Mouse (Mus musculus): ENCODE measurements at regions not wholly inside any gene's neighbourhood (a gene's known extent, or its start where the extent isn't known, plus 50 kb on each side); places are given as distances from the start of the nearest gene placed in this dataset.
A peak's percentile ranks its signal among the peaks of the same experiment; 100 is the strongest.

DNA sequence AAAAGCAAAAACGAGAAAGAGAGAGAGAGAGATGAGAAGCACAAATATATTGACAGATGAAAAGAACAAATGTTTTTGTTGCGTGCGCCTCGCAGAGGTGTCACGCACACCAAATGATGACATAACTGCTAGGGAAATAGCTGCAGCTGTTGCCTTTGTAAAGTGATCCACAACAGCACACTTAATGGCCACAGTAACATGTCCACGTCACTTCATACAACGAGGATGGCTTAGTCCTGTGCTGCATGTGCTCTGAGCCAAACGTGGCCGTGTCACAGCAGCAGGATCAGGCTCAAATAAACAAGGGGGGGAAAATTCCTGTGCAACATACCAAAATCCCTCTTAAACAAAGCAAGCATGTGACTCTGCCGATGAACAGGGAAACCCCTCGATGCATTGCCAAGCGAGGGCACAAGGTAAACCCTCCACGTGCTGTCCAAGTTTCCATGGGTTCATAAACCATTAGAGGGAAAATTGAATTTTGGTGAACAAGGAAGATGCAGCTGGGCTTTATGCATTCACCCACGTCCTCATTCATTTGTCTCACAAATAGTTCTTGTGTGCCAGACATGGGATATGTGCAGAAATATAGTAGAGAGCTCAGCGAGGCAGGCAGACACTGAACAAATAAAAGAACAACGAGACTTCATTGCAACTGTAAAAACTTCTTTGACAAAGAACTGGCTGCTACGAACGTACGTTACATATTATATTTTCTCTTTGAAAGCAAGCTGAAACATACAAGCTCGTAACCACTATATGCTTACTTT, 223.0 kb upstream of the Pard3b start:
- DNase-seq (ENCODE audit: extremely low spot score): no peak

DNA sequence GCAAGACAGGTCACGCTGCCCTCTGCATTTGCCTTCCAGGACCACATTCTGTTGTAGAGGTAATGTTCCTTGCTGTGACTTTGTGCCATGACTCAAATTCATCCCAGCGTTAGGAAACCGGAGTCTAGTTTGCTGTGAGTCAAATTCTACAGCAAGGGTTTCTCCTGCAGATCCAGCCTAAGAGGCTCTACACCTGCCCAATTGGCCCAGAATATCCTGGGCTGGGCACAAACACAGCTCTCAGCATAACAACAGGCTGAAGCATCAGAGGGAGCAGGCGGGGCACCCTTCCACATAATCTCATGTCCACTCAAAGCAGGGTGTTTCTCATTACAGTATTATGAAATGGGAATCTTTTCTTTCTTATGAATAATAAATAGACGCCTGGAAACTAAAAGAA, 220.2 kb upstream of the Pard3b start:
- DNase-seq (ENCODE audit: extremely low spot score): no peak

DNA sequence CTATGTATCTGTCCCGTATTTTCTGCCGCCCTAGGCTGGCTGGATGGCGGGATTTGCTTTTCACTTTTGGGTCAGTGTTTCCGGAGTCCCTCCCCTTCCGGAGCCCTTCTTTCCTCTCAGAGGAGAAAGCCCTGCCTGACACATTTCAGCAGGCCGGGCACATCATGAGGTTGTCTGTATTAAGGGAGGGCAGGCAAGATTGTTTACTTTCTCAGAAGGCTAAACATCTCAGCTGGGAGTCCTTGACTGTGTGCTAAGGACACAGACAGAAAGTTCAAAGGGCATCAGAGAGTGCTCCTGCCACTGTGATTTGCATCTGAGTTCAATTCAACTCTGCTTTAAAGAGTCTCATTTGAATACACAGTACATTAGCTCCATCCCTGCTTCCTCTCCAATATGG, 218.8 kb upstream of the Pard3b start:
- DNase-seq (ENCODE audit: extremely low spot score): peak; percentile 23

DNA sequence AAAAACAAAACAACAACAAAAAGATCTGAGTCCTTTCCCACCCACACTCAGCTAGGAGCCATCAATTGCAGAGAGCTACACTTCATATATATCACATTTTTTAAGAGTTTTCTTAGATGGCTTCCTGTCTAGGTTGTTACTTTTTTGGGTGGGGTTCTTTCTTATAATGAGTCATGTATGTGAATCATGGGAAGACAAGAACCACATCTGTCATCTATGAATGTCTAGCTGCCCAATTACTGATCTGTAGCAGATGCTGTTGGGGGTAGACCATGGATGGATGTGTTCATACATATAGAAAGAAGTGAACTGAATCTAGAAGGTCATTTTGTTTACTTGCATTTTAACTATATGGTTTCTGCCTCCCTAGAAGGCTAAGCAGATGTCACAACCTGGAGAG, 215.4 kb upstream of the Pard3b start:
- DNase-seq (ENCODE audit: extremely low spot score): no peak

DNA sequence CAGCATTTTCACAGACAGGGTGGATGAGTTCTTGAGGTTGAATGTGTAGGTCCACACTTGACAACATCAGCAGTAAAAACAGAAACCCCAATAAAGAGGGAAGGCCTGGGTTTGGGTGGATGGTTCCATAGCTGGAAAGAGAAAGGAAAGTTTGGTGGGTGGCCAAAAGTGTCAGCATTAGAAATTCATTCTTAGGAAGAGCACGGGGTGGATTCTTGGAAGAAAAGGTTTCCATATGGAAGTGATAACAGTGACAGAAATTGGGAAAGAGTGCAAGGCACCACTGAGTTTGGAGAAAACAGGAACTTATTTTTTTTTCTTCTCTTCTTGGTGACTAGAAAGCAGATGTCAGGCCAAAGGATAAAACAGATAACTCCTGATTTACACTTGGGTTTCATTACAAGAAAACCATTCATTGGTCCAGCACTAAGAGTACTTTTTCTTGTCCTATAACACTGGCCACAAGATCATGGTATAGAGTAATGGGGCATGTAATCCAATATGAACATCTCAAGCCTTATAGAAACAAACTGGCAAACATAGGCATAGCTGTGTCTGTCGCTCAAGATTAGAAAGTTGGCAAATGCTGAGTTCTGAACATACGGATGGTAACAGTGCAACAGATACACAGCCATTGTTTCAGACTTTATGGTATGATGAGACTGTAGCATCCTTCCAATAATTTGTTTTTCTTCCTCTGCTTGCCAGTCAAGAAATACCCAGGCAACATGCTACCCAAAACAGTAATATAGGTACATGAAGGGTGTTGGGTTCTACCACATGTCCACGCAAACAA, 209.7 kb upstream of the Pard3b start:
- no peak for DNase-seq (ENCODE audit: extremely low spot score)

DNA sequence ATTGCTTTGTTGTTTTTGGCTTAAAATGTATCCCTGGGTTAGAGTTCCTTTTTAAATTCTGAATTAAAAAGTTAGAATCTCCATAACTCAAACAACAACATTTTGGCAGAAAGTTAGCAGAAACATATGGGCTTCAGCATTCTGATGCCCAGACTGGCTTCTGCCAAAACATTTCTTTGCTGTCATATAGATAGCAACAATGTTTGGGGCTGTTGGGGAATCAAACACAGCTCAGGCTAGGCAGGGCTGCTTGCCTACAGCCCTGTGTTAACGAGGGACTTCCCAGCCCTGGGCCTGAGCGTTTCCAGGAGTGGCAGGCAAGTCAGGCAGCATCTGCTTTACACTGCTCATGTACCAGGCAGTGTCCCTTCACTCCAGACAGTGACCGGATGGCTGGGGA, 201.0 kb upstream of the Pard3b start:
- DNase-seq (ENCODE audit: extremely low spot score): no peak

DNA sequence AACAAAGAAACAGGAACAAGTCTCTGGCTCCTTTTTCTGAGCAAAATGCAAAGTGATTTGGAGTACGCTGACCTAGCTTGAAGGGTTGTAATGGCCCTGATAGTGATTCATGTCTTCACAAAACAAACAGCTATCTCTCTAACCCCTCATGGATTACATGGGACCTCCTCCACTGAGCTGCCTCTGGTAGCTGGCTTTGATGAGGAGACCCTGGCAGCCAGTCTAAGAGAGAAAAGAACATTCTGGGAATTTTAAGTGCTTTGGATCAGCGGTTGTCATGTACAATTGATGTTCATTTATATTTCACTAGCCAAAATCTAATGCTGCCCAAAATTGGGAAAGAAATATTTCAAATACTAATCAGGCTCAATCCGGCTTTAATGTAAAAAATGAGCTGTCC, 177.2 kb upstream of the Pard3b start:
- DNase-seq (ENCODE audit: extremely low spot score): no peak

DNA sequence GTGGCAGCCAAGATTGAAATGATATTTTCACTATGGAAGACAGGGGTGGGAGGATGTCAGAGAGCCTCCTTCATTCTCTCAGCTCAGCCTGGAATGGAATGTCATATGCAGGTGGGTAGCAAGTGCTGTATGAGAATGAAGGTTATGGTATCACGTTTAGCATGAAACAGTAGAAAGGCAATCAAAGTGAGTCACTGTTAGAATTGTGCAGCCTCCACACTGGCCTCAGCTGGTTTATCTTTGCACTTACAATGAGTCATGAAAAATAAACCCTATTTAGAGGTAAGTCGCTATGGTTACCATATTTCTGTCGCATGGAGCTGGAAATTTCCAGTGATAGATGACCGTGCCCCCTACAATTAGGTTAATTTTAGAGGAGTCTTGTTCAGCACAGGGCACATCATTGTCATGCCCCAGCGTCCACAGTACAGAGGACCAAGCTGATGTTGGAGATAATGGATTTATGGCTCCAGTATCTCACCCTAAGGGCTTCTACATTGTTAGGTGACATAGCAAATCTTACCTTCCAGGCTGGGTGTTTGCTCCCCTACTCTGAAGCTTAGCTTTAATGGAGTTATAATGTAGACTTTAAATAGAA, 167.9 kb upstream of the Pard3b start:
- no peak for DNase-seq (ENCODE audit: extremely low spot score)

DNA sequence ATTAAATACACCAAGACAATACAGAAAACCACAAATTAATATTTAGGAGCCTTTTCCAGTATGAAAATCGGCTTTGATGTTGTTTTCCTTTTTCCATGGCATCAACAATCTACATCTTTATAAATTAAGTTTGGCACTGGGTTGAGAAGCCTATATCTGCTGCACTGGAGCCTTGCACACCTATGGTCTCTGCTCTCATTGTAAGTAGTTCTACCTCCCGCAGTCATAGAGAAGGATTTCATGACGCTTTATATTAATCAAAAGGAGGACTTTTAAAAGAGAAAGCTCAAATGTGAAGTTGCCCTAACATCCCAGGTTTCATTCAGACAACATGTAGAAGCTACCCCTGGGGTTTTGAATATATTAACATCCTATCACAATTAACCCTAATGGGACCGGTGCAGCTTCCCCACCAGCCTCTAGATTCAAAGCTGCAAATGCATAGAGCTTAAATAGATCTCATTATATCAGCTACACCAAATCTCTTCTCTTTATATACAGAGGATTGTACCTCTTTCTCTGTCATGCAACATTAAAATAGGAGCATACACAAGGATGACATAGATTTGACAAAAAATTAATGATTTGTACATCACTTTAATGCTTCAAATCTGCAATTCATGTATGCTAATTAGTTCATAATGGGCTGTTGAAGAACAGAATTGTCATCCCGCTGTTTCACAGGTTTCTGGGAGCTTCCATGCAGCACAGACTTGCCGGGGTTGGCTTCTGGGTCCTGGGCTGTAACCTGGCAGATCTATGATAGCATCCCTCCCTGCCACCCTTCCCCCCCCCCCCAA, 166.6 kb upstream of the Pard3b start:
- no peak for DNase-seq (ENCODE audit: extremely low spot score)

DNA sequence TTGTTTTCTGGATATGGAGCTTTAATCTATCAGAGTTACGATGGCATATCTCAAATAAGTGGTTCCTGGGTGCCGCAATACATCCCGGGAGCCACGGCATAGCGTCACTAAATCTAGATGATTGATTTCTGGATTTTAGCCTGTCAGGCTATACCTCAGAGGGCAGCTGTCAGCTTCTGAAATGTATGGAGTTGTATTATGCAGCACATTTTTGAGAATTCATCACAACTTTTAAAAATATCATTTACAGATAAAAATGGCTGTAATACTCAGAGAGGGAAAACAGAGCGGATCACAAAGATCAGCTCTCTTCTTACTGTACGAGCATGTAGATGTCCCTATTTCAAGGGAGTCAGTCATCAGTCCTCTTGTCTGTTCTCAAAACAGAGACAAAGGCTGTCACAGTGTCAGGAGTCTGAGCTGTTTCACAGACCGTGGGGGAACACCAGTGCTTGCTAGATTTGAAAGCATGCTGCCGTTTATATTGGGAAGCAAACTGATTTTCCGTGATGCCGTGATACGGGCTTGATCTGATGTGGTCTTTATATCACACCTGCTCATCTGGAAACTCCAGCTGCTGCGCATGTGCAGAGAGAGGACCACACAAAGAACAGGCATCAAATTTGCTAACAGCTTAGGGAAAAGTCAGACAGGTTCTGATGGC, 165.9 kb upstream of the Pard3b start:
- DNase-seq (ENCODE audit: extremely low spot score): no peak

DNA sequence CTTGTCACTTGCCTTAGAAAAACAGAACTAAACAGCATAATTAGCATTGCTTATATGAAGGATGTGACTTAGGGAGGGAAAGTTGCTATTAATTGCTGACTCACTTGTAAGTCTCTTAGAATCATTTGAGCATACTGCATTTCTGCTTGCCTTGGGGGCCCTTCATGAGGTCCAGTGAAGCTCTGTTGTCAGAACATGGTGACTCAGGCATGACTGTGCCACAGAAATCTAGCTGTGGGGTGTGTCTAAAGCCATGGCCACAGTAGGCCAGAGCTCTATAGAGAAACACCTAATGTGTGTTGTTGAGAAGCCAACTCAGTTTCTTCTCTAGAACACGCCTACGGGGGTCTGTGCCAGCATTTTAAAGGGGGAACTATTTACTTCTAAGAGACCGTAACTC, 153.2 kb upstream of the Pard3b start:
- no peak for DNase-seq (ENCODE audit: extremely low spot score)

DNA sequence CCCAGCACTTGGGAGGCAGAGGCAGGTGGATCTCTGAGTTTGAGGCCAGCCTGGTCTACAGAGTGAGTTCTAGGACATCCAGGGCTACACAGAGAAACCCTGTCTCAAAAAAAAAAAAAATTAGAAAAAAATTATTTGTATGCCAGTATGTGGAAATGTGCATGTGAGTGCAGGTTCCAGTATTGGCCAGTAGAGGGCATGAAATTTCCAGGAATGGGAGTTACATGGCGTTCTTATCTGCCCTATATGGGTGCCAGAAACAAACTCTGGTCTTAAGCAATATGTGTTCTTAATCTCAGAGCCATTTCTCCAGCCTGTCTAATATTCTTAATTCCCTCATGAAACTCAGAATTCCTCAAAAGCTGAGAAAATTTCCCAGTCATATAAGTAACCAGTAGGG, 113.7 kb upstream of the Pard3b start:
- no peak for DNase-seq (ENCODE audit: extremely low spot score)

DNA sequence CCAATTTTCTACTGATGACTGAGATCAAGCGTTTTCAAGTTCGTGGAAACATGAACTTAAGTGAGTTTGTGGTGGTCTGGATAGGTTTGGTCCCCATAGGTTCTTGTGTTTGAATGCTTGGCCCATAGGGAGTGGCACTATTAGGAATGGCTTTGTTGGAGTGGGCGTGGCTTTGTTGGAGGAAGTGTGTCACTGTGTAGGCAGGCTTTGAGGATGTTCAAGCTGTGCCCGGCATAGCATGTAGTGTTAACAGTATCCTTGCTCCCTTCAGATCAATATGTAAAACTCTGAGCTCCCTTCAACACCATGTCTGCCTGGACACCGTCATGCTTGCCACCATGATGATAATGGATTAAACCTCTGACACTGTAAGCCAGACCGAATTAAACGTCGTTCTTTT, 112.7 kb upstream of the Pard3b start:
- DNase-seq (ENCODE audit: extremely low spot score): no peak

DNA sequence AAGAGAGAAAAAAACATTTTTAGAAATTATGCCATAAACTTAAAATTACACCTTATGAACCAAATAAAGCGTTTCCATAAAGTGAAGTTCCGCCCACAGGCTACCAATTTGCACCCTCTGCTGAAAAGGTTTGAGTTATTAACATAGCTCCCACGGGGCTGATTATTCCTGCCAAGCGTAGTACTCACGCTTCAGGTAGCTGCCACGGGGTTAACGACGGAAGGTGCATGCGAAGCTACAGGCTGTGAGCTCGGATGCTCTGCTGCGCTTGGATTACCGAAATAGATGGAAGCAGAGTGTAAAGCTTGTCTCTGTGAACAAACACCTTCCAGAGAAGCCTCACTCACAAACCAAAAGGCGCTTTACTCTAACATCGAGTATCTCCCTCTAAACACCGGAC, 109.9 kb upstream of the Pard3b start:
- no peak for DNase-seq (ENCODE audit: extremely low spot score)

DNA sequence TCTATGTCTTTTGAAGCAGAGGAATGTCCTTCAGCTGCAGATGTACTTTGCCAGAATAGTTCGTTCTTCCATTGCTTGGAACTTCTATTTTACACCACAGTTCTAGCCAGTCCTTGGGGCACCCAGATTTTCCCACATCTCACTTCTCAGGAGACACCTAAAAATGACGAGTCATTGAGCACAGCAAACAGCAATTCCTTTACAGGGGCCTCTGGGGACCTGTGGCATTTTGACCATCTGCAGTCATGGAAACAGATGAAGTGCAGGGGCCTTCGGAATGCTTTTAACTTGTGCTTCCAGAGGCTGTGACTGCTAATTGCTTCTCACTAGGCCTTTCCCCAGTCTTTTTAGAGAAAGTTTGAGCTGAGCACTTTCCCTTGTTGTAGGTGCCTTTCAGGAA, 108.5 kb upstream of the Pard3b start:
- peak; percentile 60 for DNase-seq (ENCODE audit: extremely low spot score)

DNA sequence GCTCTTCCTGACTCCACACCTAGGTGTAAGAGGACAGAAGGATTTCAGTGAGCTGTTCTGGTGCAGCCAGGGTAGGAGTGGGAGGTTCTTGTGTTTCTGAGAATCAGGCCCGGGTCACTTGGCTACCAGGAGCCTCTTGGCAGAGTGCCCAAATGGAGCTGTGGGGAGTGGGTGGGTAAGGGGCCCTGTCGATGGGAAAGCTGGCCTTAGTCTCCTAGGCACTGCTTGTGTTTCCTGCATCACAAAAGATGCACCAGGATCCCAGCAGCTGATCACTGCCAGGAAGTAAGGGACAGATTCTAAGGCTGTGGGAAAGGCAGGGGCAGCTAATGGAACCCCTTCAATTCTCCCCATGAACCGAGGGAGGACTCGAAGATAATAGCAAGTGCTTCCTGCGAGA, 107.1 kb upstream of the Pard3b start:
- peak; percentile 20 for DNase-seq (ENCODE audit: extremely low spot score)

DNA sequence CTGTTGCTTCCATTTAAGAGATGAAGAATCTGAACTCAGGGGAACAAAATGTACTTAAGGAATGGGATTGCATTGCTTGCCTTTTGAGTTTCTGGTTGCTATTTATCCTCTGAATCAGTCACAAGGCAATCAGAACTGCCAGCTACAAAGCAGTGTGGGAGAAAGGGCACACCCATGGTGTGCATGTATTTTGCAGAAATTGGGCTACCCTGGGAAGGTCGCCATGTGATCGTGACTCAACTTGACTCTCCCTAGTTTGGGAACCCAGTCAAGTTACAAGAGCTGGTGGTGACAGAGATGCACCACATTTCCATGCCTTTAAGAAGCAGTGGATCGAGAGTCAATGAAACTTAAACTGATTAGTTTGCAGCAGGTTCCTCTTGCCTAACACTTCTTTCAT, 98.5 kb upstream of the Pard3b start:
- DNase-seq (ENCODE audit: extremely low spot score): no peak

DNA sequence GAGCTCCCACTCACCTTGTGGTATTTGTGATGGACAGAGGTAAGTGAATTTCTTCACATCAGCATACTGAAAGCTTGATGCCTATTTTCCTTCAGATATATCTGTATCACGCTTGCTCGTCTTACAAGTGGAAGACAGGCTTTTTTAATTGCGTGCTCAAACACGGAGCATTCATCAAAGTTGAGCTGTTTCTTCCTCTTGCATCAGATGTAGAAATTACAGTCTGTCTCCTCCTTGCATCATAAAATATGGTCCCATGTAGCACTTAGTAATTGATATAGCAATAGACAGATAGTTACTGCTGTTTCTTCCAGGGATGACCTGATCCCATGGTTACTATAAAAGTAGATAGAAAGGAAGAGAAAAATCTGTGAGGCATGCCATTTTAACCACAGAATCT, 97.5 kb upstream of the Pard3b start:
- DNase-seq (ENCODE audit: extremely low spot score): no peak

DNA sequence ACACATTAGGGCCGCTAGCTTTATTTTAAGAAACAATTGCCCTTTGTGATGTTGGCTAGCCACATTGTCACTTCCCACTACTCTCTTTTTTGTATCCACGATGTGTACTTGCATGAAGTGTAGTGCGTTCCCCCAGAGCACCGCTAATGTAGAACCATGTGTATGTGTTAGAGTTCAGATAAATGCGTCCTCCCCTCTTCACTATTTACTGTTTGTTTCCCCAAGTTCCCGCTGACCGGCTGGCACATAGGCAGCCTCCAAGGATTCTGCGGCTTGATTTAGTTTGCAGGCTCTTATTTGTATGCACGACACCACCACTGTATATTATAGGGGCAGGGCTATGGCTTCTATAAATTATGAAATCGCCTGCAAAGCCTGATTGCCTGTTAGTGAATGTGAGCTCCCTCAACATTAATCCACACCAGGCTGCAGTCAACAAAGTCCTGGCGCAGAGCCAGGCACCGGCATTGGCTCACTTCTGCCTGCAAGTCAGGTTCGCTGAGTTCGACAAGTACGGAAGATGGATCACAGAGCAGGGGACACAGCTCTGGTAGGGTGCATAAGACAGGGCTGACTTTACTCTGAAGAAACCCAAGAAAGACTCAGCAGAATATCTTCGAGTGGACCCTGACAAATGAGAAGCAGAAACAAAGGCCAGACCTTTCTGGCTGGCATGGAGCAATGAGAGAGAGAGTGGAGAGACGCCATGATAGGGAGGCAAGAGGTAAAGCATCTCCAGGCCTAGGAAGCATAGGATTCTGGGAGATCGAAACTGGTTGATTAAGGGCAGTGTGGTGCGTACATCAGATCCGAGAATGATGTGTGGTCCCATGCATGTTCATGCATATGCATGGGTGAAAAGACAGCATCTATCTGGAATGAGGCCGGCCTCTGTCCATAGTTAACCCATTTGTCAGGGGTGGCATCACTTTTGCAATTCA, 85.8 kb upstream of the Pard3b start:
- no peak for DNase-seq (ENCODE audit: extremely low spot score)

DNA sequence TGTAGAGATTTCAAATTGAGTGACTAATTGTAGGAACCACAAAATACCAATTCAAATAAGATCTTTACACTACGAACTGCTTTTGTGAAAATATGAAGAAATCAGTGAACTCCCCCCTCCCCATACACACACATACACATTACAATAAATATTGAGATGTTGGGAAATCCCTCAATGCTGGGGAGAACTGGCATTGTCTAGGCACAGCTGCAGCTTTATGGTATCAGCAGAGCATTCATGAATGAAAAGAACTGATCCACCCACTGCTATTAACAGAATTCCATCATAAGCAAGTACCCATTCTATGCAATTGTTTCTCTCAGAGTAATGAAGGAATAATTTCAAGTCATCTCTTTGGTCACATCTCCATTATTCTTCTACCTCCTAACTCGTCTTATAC, 79.1 kb upstream of the Pard3b start:
- DNase-seq (ENCODE audit: extremely low spot score): no peak

DNA sequence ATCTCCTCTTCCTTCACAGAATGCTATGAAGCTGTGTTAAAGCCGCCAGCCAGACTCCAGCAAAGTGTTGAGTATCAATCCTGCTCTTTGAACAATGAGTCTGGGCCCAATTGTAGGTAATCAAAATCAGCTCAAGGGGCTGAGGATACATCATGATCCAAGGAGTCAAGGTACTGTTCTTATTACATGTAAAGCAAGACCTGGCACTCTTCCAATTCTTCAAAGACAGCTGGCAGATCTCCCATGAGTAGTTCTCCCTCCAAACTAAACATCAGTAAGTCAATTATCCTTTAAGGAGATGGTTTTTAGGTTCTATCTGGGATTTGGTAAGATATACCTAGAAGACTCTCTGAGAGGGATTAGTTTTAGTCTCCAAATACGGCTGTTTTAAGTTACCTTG, 76.5 kb upstream of the Pard3b start:
- DNase-seq (ENCODE audit: extremely low spot score): no peak
